Comparison of ENCODE assay signal across 24 mouse cellular contexts in the genomic region with DNA sequence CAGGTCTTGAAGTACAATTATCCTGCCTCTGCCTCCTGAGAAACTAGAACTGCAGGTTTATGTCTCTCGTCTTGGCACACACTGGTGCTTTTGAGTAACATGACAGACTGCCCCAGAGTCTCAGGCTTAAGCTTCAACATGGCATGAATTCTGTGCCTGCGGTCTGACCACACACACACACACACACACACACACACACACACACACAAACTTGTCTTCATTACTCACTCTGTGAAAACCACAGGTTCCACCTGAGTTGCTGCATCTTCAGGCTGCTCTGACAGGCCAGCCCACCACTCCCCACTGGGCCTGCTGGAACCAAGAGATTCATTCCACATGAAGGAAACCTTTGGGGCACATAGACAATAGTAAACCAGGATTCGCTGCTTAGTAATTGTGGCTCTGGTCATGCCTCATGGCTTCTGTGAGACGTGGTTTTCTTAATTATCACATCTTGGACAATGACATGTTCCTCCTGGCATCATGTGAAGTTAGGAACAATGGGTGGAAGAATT.
"Had no signal": no experiment of that assay in that cellular context is flagged by ENCODE, and none has a peak within 500 bp of the region (broad histone marks: within the 10 kb centered on the region; RNA-seq: fewer than 3 reads in every experiment).

No protein-coding gene starts in this region.

- ATAC-seq: hindbrain, embryonic 16.5 days; inflammation-experienced regulatory T-cells, adult 6 months; intestine, embryonic 15.5 days; intestine, postnatal 0 days; liver, embryonic 12.5 days had no signal

- H3K4me2 ChIP-seq: heart, embryonic 12.5 days; hindbrain, embryonic 14.5 days; intestine, embryonic 15.5 days; limb, embryonic 13.5 days; limb, embryonic 15.5 days; liver, embryonic 12.5 days had no signal

- H3K36me3 ChIP-seq: heart, embryonic 10.5 days; heart, embryonic 12.5 days; intestine, embryonic 15.5 days; limb, embryonic 13.5 days; limb, embryonic 15.5 days; liver, embryonic 12.5 days had no signal

- H3K9me3 ChIP-seq: heart, embryonic 10.5 days; heart, embryonic 12.5 days; intestine, embryonic 15.5 days; limb, embryonic 13.5 days; limb, embryonic 15.5 days; liver, embryonic 12.5 days had no signal

- H3K27ac ChIP-seq: gastrocnemius, adult 2 months; heart, embryonic 10.5 days; hindbrain, embryonic 14.5 days; intestine, embryonic 15.5 days; layer of hippocampus, adult 2 months; limb, embryonic 13.5 days; limb, embryonic 15.5 days; liver, embryonic 12.5 days; liver, embryonic 14.5 days had no signal

- H3K9ac ChIP-seq: heart, embryonic 12.5 days; hindbrain, embryonic 14.5 days; intestine, embryonic 15.5 days; limb, embryonic 13.5 days; limb, embryonic 15.5 days; liver, embryonic 12.5 days; liver, embryonic 14.5 days had no signal

- DNase-seq: gastrocnemius, adult 2 months; gastrocnemius, postnatal 14 days; gastrocnemius, postnatal 36 days; heart, adult 18-20 months; heart, postnatal 10 days; kidney, adult 18-20 months; kidney, adult 8-10 months; kidney, postnatal 10 days; kidney, postnatal 25 days; kidney, postnatal 4 days; layer of hippocampus, postnatal 36 days; left cerebral cortex, postnatal 4 days had no signal

- H3K27me3 ChIP-seq: heart, embryonic 12.5 days; intestine, embryonic 15.5 days; limb, embryonic 13.5 days; limb, embryonic 15.5 days; liver, embryonic 12.5 days had no signal

- H3K4me3 ChIP-seq: gastrocnemius, adult 2 months; heart, embryonic 10.5 days; heart, embryonic 12.5 days; intestine, embryonic 15.5 days; layer of hippocampus, adult 2 months; limb, embryonic 13.5 days; limb, embryonic 15.5 days; liver, embryonic 12.5 days had no signal

- H3K4me1 ChIP-seq: heart, embryonic 10.5 days; intestine, embryonic 15.5 days; limb, embryonic 13.5 days; limb, embryonic 15.5 days; liver, embryonic 12.5 days had no signal
